Mouse (Mus musculus): ENCODE measurements around the gene Sgms2.

The Sgms2 gene

GRCm38 (mm10) chr3:131307811-131308210 is 183.4 kb downstream of the Sgms2 start:
- no peak for DNase-seq (ENCODE audit: low spot score in 2 of 2)

- DNase-seq (ENCODE audit: low spot score in 2 of 2) = no peak
Observed at GRCm38 (mm10) chr3:131306255-131306654, 185.0 kb downstream of the Sgms2 start.

GRCm38 (mm10) chr3:131303320-131303714 is 187.9 kb downstream of the Sgms2 start:
- DNase-seq (ENCODE audit: low spot score in 2 of 2) = no peak

- peak; percentile 89 to 94 for DNase-seq (ENCODE audit: low spot score in 2 of 2)
Observed at GRCm38 (mm10) chr3:131302452-131303319, 188.5 kb downstream of the Sgms2 start, which contains the start of gene Cyp2u1. Gene Cyp2u1 (minus strand): TSS chr3:131303227.

- DNase-seq (ENCODE audit: low spot score in 2 of 2) = no peak
Observed at GRCm38 (mm10) chr3:131299908-131300307, 191.3 kb downstream of the Sgms2 start.

- no peak for DNase-seq (ENCODE audit: low spot score in 2 of 2)
Observed at GRCm38 (mm10) chr3:131299078-131299477, 192.1 kb downstream of the Sgms2 start.

GRCm38 (mm10) chr3:131296893-131297292 is 194.3 kb downstream of the Sgms2 start:
- no peak for DNase-seq (ENCODE audit: low spot score in 2 of 2)

GRCm38 (mm10) chr3:131295513-131296200 is 195.6 kb downstream of the Sgms2 start:
- no peak for DNase-seq (ENCODE audit: low spot score in 2 of 2)

GRCm38 (mm10) chr3:131294503-131294902 is 196.7 kb downstream of the Sgms2 start:
- DNase-seq (ENCODE audit: low spot score in 2 of 2) = no peak

- DNase-seq (ENCODE audit: low spot score in 2 of 2) = no peak
Observed at GRCm38 (mm10) chr3:131292959-131293358, 198.3 kb downstream of the Sgms2 start.

- no peak for DNase-seq (ENCODE audit: low spot score in 2 of 2)
Observed at GRCm38 (mm10) chr3:131292349-131292748, 198.9 kb downstream of the Sgms2 start.

GRCm38 (mm10) chr3:131291890-131292289 is 199.3 kb downstream of the Sgms2 start:
- no peak for DNase-seq (ENCODE audit: low spot score in 2 of 2)

GRCm38 (mm10) chr3:131274151-131274550 is 217.1 kb downstream of the Sgms2 start:
- DNase-seq (ENCODE audit: low spot score in 2 of 2) = no peak

GRCm38 (mm10) chr3:131272374-131273100 is 218.7 kb downstream of the Sgms2 start:
- DNase-seq (ENCODE audit: low spot score in 2 of 2) = no peak

- DNase-seq (ENCODE audit: low spot score in 2 of 2) = peak; percentile 66 to 76
Observed at GRCm38 (mm10) chr3:131271559-131272373, 219.4 kb downstream of the Sgms2 start, which contains the start of gene Hadh. Gene Hadh (minus strand): TSS chr3:131272101.

GRCm38 (mm10) chr3:131271157-131271556 is 220.1 kb downstream of the Sgms2 start:
- no peak for DNase-seq (ENCODE audit: low spot score in 2 of 2)

- no peak for DNase-seq (ENCODE audit: low spot score in 2 of 2)
Observed at GRCm38 (mm10) chr3:131270381-131270780, 220.8 kb downstream of the Sgms2 start.
